Mouse (Mus musculus): ENCODE measurements around the gene C77080.

DNA sequence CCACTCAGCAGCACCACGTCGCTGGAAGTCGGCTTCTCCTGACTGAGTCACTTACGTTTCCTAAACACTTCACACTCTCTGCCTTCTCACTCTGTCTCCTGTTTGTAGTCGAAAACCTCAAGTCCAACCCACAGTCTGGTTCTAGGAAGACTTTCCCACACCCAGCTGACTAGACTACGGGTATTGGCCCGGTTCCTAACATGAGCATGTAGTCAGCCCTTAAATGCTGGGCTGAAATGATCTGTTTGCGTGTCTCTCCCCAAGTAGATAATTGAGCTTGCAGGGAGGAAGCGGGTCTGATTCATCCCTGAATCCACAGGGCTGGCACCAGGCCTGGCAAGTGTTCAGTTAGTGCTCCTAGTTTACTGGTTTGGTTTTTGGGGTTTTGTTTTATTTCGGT is 56.5 kb downstream of the C77080 start:
- TF ChIP-seq CTCF (IDR thresholded peaks at IDR 0.05; ENCODE audit: extremely low read depth, insufficient read depth, insufficient read length, insufficient replicate concordance) (no peak), POLR2A (IDR thresholded peaks at IDR 0.05; ENCODE audit: low read depth, low read length) (no peak)

Data from spleen, adult 2 months (tissue).